Mouse (Mus musculus): ENCODE results near the gene Shisal2b. TPM values are rescaled to one million over a fixed set of nuclear protein-coding genes. Genes with fewer than 3 reads are reported as not detected.
A peak's percentile ranks its signal among the peaks of the same experiment; 100 is the strongest.
"Not testable (repeated sequence)": the region's sequence is repeated elsewhere in the genome, so short reads cannot be mapped to it uniquely, and the experiment has no call there.

Gene Shisal2b
- not detected for total RNA-seq (2021)
- long read RNA-seq, experiment 1, result 0 reads
- long read RNA-seq, experiment 2, result 0 reads

DNA sequence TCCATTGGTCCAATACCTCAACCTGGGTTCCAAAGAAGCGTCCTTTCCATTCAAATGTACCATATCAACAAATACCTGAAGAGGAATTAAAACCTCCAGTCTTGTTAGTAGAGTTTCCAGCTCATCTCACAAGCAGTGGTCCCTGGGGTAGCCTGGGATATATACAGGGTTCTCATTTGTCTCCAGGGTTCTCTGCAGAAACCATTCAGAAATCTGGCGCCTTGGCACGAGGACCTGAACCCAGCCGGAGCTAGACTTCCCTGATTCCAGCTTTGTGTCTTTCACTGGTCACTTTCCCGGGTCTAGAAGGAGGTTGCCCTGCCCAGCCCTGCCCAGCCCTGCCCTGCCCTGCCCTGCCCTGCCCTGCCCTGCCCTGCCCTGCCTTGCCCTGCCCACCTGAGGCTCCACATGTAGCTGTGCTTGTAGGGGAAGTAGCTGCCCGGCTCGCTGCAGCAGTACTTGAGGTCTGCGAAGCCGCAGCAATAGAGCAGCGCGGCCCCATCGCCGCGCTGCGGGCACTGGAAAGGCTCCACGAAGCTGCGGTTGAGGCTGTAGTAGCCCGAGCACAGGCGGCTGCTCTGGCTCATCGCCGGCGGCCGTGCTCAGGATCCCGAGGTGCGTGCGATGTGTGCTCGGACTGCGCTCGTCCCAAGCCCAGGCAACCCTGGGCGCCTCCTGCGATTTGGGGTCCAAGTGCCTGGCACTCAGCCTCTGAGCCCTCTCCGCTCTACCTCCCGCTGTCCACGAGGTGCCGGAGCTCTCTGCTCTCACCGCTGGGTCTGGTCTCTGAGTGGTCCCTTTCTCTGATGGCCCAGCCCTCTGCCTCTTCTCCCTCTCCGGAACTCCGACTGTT is at the start of gene Shisal2b:
Shisal2b (minus strand) TSS at position 767 of the 853 bp plus-strand sequence.
- peak; percentile 50 to 55 for DNase-seq

DNA sequence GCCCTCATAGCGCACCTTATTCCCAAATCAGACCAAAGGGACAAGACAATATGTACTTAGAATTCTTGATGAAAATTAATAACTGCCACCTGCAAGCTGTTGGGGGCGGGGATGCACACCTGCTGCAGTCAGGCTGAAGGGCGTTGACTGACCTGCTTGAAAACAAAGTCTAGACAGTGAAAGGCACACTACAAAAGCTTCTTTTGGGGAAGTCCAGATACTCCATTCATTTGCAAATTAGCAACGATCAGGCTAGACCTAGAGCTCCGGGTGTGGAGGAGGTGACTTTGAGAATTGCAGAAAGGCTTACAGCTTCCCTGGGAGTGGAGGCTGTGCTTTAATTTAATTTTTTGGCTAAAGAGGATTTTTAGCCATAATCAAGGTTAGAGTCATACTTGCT is 47.9 kb upstream of the Shisal2b start:
- not testable (repeated sequence) for DNase-seq

DNA sequence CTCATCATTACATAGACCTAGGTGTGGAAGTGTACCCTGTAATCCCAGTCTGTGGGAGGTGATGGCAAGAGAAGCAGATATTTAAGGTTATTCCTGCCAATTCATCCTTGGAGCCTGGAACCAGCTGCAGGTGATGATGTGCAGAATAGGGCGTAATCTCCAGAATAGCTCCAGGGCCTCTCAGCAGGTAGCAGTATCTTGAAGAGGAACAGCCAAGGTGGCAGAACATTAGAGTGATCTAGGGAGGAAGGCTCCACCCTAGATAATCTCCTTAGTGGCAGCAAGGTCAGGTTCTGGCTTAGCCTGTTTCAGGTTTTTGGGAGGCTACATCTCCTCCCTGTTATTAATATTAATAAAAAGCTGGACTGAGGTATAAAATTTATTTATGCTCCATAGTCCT is 47.3 kb upstream of the Shisal2b start:
- not testable (repeated sequence) for DNase-seq

DNA sequence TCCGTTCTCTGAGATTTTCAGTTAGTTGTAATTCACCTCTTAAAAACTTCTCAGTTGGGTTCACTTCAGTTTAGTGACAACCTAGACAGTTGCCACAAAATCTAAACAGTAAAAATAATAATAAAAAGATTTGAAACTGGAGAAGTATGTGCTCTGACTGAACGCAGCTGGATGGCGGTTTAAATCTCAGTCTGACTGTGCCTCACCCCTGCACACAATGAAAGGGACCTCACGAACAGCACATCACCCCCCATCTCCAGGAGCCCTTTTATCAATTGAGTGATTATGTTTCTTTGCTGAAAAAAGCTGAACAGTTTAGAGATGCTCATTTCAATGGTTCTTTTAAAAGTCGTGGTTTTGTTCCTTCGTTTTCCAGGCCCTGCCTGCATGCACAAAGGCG is 45.0 kb upstream of the Shisal2b start:
- DNase-seq, result no peak

DNA sequence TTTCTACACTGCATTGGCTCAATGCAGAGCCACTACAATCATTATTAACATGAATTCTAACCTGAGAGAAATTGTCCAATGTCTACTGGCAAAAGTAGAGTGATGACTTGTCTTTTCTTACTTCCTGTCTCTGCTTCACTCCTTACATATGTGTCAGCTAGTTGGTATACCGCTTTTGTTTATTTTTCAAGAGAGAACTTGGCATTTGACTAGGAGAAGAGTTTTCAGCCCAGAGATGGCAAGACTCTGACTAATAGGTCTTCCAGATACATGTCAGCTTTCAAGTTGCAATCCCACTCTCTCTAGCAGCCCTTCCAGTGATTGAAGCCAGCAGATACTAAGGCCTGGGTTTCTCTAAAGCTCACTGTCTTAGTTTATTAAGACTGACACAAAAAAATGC is 31.1 kb upstream of the Shisal2b start:
- DNase-seq, result no peak

DNA sequence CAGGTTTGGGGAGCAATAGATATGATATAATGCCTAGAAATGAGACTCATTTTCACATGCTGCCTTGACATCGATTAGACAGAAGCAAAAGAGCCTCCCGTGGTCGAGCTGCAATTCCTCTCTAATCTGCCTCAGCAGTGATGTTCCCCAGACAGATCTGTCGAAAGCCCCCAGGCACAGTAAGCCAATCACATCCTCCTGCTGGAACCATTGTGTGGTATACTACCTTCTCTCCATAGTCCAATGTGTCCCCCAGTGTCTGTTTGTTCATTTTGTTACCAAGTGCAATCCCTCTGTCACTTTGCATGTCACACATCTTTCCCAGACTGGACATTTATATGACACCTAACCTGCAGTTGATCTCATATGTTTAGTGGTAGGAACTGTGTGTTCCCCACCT is 28.6 kb upstream of the Shisal2b start:
- no peak for DNase-seq

DNA sequence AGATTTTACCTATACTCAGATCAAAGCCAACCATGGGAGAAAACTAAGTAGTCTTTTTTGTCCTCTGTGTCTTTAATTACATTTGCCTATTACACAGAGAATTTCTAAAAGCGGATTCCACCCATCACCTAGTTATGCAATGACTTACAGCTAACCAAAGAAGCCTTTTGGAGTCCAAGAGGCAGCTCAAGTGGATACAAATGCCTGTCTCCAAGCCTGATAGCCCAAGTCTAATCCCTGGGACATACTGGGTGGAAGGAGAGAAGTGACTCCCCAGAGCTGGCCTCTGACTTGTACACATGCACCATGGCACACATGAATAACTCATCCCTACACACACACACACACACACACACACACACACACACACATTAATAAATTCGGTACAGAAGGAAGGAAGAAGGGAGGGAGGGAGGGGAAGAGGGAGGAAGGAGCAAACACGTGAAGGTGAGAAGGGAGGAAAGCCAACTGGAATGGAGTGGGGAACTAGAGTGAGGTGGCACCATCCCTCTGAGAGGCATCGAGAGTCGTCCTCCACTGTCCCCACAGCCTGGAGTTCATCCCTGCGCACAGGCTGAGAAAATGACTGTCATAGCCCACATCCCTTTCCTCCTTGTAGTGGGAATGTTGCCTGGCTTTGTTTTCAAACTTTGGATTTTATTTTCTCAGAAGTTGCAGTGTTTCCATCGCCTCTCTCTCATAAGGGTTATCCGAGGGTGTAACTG is 22.8 kb upstream of the Shisal2b start:
- DNase-seq, result no peak

DNA sequence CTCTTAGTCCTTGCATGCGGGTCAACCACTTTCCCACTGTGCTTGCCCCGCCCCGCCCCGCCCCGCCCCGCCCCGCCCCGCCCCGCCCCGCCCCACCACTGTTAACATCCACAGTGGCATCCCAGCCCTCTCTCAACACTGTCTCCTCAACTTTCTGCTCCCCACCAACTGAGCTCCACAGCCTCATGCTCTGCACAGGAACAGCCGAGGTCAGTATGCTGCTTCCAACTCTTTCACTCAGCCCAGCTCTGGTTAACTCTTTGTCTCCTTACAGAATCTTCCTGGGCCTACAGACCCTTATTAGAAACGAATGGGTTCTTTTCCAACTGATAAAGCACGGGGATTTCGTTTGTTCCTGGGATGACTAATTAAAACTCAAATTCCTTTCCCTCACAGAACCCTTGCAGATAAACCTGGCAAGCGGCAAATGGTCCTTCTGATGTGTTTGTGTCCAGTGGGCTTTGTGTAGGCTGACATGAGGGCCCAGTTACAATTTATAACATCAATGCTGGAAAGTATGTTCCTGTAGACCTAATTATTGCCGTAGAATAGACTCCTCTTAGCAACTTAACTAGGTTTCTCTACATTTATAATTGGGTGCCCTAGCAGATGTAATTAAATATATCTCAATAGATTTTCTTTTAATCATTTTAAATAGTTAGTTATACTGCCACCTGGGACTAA is 20.0 kb upstream of the Shisal2b start:
- no peak for DNase-seq

DNA sequence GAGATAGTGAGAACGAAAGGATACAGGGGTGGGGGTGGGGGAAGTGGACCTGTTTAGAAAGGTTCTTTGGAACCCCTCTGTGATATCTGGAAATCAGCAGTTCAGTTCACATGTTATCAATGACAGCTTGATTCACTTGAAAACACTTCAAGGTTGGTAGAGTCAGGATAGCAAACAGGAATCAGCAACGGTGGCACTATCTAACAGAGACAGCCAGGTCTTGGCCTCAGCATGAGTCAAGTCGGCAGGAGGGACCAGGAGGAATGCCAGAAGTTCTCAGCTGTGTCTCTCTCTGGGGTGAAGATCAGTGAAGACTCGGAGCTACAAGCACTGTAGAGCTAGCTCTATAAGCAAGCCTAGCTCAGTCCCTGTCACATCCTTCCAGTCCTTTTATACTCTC is 14.8 kb upstream of the Shisal2b start:
- no peak for DNase-seq

DNA sequence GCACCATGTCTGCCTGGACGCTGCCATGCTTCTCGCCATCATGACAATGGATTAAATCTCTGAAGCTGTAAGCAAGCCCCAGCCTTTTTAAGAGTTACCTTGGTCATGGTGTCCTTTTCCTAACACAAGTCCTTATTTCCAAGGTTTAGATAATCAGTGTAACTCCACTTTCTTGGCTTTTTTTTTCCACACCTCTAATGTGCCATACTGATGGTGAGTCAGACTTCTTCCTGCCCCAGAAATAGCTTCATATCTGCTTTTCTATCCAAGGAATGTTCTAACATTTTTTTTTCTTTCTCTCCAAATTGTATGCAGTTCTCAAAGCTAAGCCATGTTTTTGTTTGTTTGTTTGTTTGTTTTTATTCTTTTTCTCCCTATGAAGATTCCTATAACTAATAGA is 6.2 kb upstream of the Shisal2b start:
- no peak for DNase-seq

DNA sequence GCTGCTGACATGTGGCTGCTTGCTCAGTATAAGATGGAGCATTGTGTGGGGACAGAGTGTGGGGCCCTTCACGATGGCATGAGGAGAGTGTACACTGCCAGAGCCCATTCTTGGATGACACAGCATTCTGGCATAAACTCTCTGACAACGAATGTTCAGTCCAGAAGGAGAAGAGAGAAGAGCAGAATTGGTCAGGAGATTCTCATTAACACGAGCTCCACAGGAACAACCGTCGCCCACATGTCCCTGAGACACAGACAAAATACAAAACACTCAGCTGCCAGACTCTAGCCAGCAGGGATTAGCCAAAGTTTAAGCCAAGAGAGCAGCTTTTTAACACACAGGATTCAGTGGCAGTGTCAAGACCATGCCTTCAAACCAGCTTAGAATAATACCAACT is 3.0 kb upstream of the Shisal2b start:
- no peak for DNase-seq

DNA sequence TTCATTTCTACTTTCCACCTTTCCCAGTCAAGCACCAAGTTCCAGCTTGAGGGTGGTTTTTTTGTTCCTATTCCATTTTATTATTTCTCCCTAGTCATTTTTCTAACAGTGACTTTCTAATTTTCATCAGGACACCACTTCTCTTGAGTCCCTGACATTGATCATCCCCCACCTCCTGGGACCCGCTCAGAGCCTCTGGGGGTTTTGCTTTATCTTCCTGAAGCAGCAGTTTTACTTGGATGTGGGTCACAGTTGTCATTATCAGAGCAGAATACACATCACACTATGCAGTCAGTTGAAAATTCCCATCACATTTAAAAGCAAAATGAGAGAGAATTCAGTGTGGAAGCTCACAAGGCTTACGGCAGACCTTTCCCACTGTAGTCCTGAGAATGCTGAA is 10.0 kb downstream of the Shisal2b start:
- DNase-seq, result no peak

DNA sequence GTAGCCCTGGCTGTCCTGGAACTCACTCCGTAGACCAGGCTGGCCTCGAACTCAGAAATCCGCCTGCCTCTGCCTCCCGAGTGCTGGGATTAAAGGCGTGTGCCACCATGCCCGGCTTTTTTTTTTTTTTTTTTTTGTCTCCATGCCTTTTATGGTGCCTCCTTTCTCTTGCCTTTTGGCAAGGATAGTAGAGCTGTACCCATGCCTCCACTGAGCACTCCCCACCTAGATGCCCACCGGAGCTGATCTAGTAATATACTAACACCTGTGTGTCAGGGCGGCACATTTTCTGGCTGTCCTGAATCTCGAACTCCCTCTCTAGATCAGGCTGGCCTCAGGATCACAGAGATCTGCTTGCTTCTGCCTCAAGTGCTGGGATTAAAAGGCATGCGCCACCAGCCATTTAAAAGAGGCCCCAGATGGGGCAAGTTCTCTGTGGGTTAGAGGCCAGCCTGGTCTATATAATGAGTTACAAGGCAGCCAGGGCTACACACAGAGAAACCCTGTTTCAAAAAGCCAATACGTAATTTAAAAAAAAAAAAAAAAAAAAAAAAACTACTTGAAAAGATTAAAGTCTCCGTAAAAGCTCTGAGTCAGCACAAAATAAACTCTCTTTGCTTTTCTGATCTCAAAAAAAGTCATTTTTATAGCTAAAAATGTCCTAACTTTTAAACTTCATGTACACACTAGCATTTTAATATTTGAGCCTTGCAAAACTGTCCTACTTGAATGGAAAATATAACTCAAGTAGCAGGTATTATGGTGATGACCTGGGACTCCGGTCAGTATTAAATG is 20.2 kb downstream of the Shisal2b start:
- DNase-seq, result no peak

DNA sequence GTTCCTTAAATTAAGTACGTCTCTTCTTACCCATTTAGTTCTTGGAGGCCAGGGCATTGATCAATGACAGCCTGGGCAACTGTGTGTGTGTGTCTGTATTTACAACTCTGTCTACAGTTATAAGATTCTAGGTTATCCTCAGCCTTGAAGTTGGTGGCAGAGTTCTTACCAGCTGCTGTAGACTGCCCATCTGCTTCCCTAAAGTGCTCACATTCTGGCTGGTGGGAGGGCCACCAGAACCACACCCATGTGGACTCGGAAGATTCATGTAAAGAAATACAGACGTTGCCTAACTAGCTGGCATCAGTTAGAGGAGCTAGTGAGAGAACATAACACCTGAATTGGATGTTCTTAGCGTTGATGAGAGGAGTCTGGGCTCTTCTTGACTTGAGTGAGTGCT is 21.8 kb downstream of the Shisal2b start:
- no peak for DNase-seq

DNA sequence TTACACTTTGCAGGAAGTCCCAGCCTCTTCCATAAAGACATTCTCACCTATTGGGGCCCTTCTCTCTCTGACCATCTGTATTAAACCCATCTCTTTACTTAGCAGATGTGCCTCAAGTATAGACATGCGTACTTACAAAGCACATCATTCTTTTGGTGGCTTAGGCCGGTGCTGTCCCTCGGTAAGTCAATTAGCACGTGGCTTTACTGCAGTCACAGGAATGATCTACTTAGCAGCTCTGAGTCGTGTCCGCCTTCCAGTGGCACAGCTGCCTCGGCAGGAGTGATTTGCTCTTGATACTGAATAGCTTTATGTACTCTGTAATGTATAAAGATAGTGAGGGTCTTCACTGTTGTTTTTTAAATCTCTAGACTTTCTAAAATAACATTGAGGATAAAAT is 26.1 kb downstream of the Shisal2b start:
- no peak for DNase-seq

DNA sequence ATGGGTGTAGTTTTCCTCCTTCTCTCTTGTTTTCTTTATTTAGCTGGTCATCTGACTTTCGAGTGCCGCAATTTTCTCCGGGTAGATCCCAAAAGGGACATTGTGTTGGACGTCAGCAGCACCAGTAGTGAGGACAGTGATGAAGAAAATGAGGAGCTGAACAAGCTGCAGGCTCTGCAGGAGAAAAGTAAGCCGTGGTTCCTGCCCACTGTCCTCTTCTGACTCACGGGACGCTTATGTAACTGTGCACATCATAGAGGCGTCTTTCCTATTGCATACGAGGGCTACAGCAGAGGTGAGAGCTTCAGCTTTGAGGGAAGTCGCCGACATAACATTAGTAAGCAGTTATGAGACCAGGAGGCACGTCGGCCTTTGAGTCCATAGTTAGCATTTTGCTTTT is 30.9 kb downstream of the Shisal2b start:
- no peak for DNase-seq

DNA sequence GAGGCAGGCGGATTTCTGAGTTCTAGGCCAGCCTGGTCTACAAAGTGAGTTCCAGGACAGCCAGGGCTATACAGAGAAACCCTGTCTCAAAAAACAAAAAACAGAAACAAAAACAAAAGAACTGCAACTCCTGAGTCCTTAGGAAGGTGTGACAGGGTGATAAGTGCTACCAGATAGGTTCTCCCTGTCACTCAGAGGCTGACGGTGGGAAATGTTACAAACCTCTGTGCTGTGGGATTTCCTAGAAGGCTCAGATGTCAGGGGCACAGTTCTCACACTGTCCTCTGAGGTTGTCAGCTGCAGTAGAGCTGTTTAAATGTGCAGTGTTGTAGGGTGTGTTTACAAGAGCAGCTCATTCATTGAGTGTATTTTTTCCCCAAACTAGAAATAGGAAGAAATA is 38.2 kb downstream of the Shisal2b start:
- no peak for DNase-seq

DNA sequence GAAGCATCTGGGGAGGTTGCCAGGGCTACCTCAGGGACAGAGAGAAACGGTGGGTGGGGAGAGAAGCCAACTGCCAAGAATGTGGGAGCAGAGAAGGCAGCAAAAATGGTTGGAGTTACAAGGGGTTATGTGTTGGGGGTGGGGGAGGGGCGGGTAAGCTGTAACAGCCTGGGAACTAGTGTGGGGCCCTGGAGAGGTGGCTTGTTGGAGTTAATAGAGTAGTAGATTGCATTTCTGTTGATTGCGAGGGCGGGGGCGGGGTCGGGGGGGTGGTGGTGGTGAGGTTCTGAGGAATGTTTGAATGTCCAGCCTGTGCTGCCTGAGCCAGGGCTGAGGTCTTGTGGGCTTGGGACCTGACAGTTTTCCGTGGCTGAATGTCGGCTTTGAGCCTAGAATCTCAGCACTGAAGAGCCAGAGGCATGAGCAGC is 41.3 kb downstream of the Shisal2b start:
- DNase-seq, result no peak

DNA sequence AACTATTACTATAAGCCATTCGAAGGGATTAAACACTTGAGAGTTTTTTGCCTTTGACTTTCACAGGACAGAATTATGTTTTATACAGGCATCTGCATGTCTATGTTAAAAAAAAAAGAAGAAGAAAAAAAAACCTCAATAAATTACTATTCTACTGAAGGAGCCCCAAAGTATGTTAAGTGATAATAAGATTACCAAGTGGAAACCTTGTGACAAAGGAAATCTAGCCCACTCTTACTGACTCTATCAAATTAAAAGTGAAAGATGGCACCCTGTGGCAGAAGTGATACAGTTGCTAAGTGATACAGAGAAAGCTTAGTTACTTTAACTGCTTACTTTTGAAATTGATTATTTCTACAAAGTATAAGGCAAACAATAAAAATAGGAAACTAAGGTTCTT is 41.8 kb downstream of the Shisal2b start:
- DNase-seq, result no peak

DNA sequence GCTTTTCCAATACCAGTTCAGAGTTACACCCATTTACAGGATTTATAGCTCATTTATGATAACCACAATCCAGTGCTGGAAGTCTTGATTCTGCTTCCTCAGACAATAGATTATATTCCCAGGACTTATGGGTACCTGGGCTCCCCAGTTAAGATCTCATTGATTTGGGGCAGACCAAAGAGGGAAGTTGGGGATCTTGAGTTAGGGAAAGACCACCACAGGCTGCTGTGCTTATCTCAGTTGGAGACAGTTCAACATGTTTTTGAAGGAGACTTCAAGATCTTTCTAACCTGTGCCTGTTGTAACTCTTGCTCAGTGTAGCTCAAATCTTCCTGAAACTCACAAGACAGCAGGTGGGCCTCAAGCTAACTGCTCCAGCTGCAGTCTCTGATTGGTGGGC is 42.5 kb downstream of the Shisal2b start:
- DNase-seq, result no peak

DNA sequence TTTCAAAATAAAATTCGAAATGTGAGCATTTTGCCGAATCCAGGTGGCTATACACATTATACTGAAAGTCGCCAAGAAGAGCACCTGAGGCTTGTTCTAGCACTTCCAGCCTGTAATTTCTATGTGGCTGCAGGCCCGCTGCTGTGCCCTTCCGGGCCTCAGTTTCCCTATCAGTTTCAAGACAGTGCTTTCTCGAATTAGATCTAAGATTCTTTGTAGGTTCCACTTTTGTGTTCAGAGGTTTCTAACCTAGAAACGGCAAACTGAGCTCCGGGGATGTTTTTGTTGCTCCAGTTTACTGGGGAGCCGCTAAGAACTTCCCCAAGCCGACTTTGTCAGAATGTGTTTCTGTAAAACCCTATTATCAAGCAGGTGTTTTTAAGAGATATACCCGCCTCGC is 46.0 kb downstream of the Shisal2b start:
- no peak for DNase-seq
